Mouse (Mus musculus) limb, embryonic 11.5 days (tissue): ENCODE data around the gene Edc3. TPM values are rescaled to one million over a fixed set of nuclear protein-coding genes. Genes with fewer than 3 reads are reported as not detected.

Experiments used
- ATAC-seq: fragments of 200-750 bp; cut with Nextera tagmentation; 2 replicates; pipeline ENCODE4 v1.8.0; 2017; ENCODE audit warnings: low read depth; ENCODE audit not compliant: insufficient number of reproducible peaks, low FRiP score, low TSS enrichment
- DNase-seq: peaks from one replicate; pipeline ENCODE4 v3.0.0-alpha.2; 2015; ENCODE audit warnings: low spot score
- H3K27ac ChIP-seq: fragments of 300-500 bp; sonication (generic); replicated peaks from 2 replicates; pipeline ENCODE4 v1.5.1; 2014; ENCODE audit warnings: low read depth, mild to moderate bottlenecking, low read length
- H3K27me3 ChIP-seq: fragments of 300-500 bp; sonication (generic); 2 replicates; pipeline ENCODE4 v1.6.1; 2014; ENCODE audit warnings: mild to moderate bottlenecking, low read length, mixed read lengths; ENCODE audit not compliant: control insufficient read depth, insufficient read depth
- H3K36me3 ChIP-seq: fragments of 300-500 bp; sonication (generic); 2 replicates; pipeline ENCODE4 v1.6.1; 2014; ENCODE audit warnings: mild to moderate bottlenecking, low read length, moderate library complexity, mixed read lengths; ENCODE audit not compliant: control insufficient read depth, insufficient read depth
- H3K4me1 ChIP-seq: fragments of 300-500 bp; sonication (generic); 2 replicates; pipeline ENCODE4 v1.6.1; 2014; ENCODE audit warnings: low read length, mixed read lengths; ENCODE audit not compliant: control insufficient read depth, insufficient read depth
- H3K4me2 ChIP-seq: fragments of 300-500 bp; sonication (generic); 2 replicates; pipeline ENCODE4 v1.6.1; 2014; ENCODE audit warnings: low read depth, mild to moderate bottlenecking, moderate library complexity; ENCODE audit not compliant: severe bottlenecking
- H3K4me3 ChIP-seq: fragments of 300-500 bp; sonication (generic); 2 replicates; pipeline ENCODE4 v1.5.1; 2014; ENCODE audit warnings: low read depth, low read length
- H3K9ac ChIP-seq: fragments of 300-500 bp; sonication (generic); 2 replicates; pipeline ENCODE4 v1.6.1; 2014; ENCODE audit warnings: mild to moderate bottlenecking, low read length
- H3K9me3 ChIP-seq: fragments of 300-500 bp; sonication (generic); 2 replicates; pipeline ENCODE4 v1.6.1; 2016; ENCODE audit warnings: low read length; ENCODE audit not compliant: control insufficient read depth
- WGBS: fragments of 180-500 bp; shearing (Covaris S2); extraction: QIAGEN DNeasy Blood & Tissue Kit; methylation state at CpG from one replicate; pipeline ENCODE4 v1.1.7; 2014; 5-methylcytosine and 5-hydroxymethylcytosine counted together
- polyA plus RNA-seq: library from polyadenylated mRNA; unstranded; fragments of >200 nt; fragmentation: Nextera tagmentation; extraction: Ambion mirVana; gene quantifications from 2 replicates; pipeline ENCODE4 v1.2.1, GENCODE M21; 2014

The Edc3 gene
- polyA plus RNA-seq, 1 experiment from 2014 or later, result 29.2 TPM

- Histone ChIP-seq H3K4me1 (peaks cover 16% of the 10 kb centered on the region; the same call in 1 of the 2 replicates), H3K27ac (no peak overlapping the region), H3K9me3 (no peaks in the 10 kb centered on the region), H3K9ac (no peak overlapping the region), H3K36me3 (peaks cover 35% of the 10 kb centered on the region), H3K4me2 (no peak overlapping the region), H3K27me3 (no peaks in the 10 kb centered on the region), H3K4me3 (no peak overlapping the region)
- WGBS, result 96% methylated on average over 24 of the region's 24 CpGs
- DNase-seq (no peak), ATAC-seq (no peak)
Measured at GRCm38 (mm10) chr9:57760416-57761146, 52.2 kb downstream of the Edc3 start.

- Histone ChIP-seq H3K27me3 (no peaks in the 10 kb centered on the region), H3K36me3 (peaks cover 30% of the 10 kb centered on the region), H3K4me3 (no peak overlapping the region), H3K9ac (no peak overlapping the region), H3K9me3 (no peaks in the 10 kb centered on the region), H3K27ac (no peak overlapping the region), H3K4me1 (peaks cover 21% of the 10 kb centered on the region), H3K4me2 (no peak overlapping the region)
- no peak for DNase-seq
- 96% methylated on average over 13 of the region's 13 CpGs for WGBS
- no peak for ATAC-seq
Measured at GRCm38 (mm10) chr9:57761563-57762551, 53.5 kb downstream of the Edc3 start.

- Histone ChIP-seq H3K9ac (no peak overlapping the region), H3K27ac (no peak overlapping the region), H3K27me3 (no peaks in the 10 kb centered on the region), H3K4me2 (0 out of 2 replicates have a peak overlapping the region, but pooled peaks have one; percentile 5), H3K9me3 (no peaks in the 10 kb centered on the region), H3K4me3 (no peak overlapping the region), H3K4me1 (peaks cover 21% of the 10 kb centered on the region), H3K36me3 (peaks cover 23% of the 10 kb centered on the region)
- peak; percentile 33 for DNase-seq
- no peak for ATAC-seq
- WGBS, result 66% methylated on average over 6 of the region's 6 CpGs
Measured at GRCm38 (mm10) chr9:57762563-57762991, 54.2 kb downstream of the Edc3 start.

- under 1% methylated on average over 56 of the region's 57 CpGs for WGBS
- peak overlapping the region; percentile 97 for H3K4me2 ChIP-seq
- DNase-seq (peak; percentile 35), ATAC-seq (peak; percentile 72; the same call in 1 of the 2 replicates)
- peak overlapping the region; percentile 96 for H3K27ac ChIP-seq
- peak overlapping the region; percentile 90 for H3K9ac ChIP-seq
- peaks cover 21% of the 10 kb centered on the region for H3K4me1 ChIP-seq
- peaks cover 11% of the 10 kb centered on the region for H3K36me3 ChIP-seq
- no peaks in the 10 kb centered on the region for H3K9me3 ChIP-seq
- H3K27me3 ChIP-seq, result no peaks in the 10 kb centered on the region
- H3K4me3 ChIP-seq, result peak overlapping the region; percentile 93
Measured at GRCm38 (mm10) chr9:57764147-57764973, 56.0 kb downstream of the Edc3 start.

GRCm38 (mm10) chr9:57764974-57765363 lies 56.6 kb downstream of the Edc3 start:
- peak overlapping the region; percentile 93 for H3K4me3 ChIP-seq
- peak overlapping the region; percentile 90 for H3K9ac ChIP-seq
- H3K9me3 ChIP-seq, result no peaks in the 10 kb centered on the region
- H3K4me1 ChIP-seq, result peaks cover 21% of the 10 kb centered on the region
- DNase-seq, result peak; percentile 96
- H3K36me3 ChIP-seq, result peaks cover 6% of the 10 kb centered on the region; the same call in 1 of the 2 replicates
- H3K4me2 ChIP-seq, result peak overlapping the region; percentile 97
- peak overlapping the region; percentile 96 for H3K27ac ChIP-seq
- ATAC-seq, result peak; percentile 89
- WGBS, result under 1% methylated on average over 45 of the region's 45 CpGs
- no peaks in the 10 kb centered on the region for H3K27me3 ChIP-seq

GRCm38 (mm10) chr9:57765364-57766351 lies 57.3 kb downstream of the Edc3 start, which contains the start of gene Clk3:
Gene Clk3, minus strand, starts transcription at chr9:57765860.
- Histone ChIP-seq H3K9me3 (no peaks in the 10 kb centered on the region), H3K27ac (peak within 1 kb of the TSS; percentile 96), H3K36me3 (peaks cover under 1% of the 10 kb centered on the region; the same call in 1 of the 2 replicates), H3K4me3 (peak within 1 kb of the TSS; percentile 93), H3K27me3 (no peaks in the 10 kb centered on the region), H3K9ac (peak within 1 kb of the TSS; percentile 90), H3K4me2 (peak within 1 kb of the TSS; percentile 97), H3K4me1 (peaks cover 21% of the 10 kb centered on the region)
- ATAC-seq, result peak; percentile 53; the same call in 1 of the 2 replicates
- WGBS, result under 1% methylated on average over 93 of the region's 93 CpGs
- DNase-seq, result peak; percentile 75

- DNase-seq, result no peak
- Histone ChIP-seq H3K4me1 (peaks cover 21% of the 10 kb centered on the region), H3K27ac (no peak overlapping the region), H3K4me2 (peak overlapping the region; percentile 97), H3K9ac (no peak overlapping the region; the same call in 1 of the 2 replicates), H3K9me3 (no peaks in the 10 kb centered on the region), H3K36me3 (no peaks in the 10 kb centered on the region; the same call in 1 of the 2 replicates), H3K27me3 (no peaks in the 10 kb centered on the region), H3K4me3 (peak overlapping the region; percentile 93)
- 37% methylated on average over 6 of the region's 6 CpGs for WGBS
- ATAC-seq, result no peak
Measured at GRCm38 (mm10) chr9:57766431-57766830, 58.1 kb downstream of the Edc3 start.
